Mouse (Mus musculus) stomach, embryonic 15.5 days (tissue): ENCODE data around the gene Thada. TPM values are rescaled to one million over a fixed set of nuclear protein-coding genes. Genes with fewer than 3 reads are reported as not detected.

Experiments used
- ATAC-seq: fragments of 200-750 bp; cut with Nextera tagmentation; 2 replicates; pipeline ENCODE4 v1.8.0; 2017; ENCODE audit warnings: low read depth, moderate number of reproducible peaks, moderate TSS enrichment; ENCODE audit not compliant: insufficient read depth, low FRiP score
- H3K27ac ChIP-seq: fragments of 300-500 bp; sonication (generic); 2 replicates; pipeline ENCODE4 v1.5.1; 2015; ENCODE audit warnings: mild to moderate bottlenecking, inconsistent platforms
- H3K27me3 ChIP-seq: fragments of 300-500 bp; sonication (generic); replicated peaks from 2 replicates; pipeline ENCODE4 v1.6.1; 2015; ENCODE audit warnings: inconsistent platforms
- H3K36me3 ChIP-seq: fragments of 300-500 bp; sonication (generic); 2 replicates; pipeline ENCODE4 v1.6.1; 2015; ENCODE audit warnings: inconsistent platforms
- H3K4me1 ChIP-seq: fragments of 300-500 bp; sonication (generic); 2 replicates; pipeline ENCODE4 v1.6.1; 2015; ENCODE audit warnings: inconsistent platforms
- H3K4me2 ChIP-seq: fragments of 300-500 bp; sonication (generic); 2 replicates; pipeline ENCODE4 v1.6.1; 2015; ENCODE audit warnings: mild to moderate bottlenecking, inconsistent platforms
- H3K4me3 ChIP-seq: fragments of 300-500 bp; sonication (generic); replicated peaks from 2 replicates; pipeline ENCODE4 v1.5.1; 2015; ENCODE audit warnings: inconsistent platforms
- H3K9ac ChIP-seq: fragments of 300-500 bp; sonication (generic); 2 replicates; pipeline ENCODE4 v1.6.1; 2015; ENCODE audit warnings: inconsistent platforms
- H3K9me3 ChIP-seq: fragments of 300-500 bp; sonication (generic); 2 replicates; pipeline ENCODE4 v1.6.1; 2016; ENCODE audit warnings: inconsistent platforms
- WGBS: fragments of 180-500 bp; shearing (Covaris S2); methylation state at CpG from one replicate; pipeline ENCODE4 v1.1.7; 2015; 5-methylcytosine and 5-hydroxymethylcytosine counted together
- polyA plus RNA-seq: library from polyadenylated mRNA; unstranded; fragments of >200 nt; fragmentation: Nextera tagmentation; extraction: Ambion mirVana; gene quantifications from 2 replicates; pipeline ENCODE4 v1.2.1, GENCODE M21; 2015

The Thada gene
- polyA plus RNA-seq, 1 experiment from 2014 or later = 7.8 TPM

- 86% methylated on average over 5 of the region's 5 CpGs for WGBS
Measured at GRCm38 (mm10) chr17:84332940-84333339, 133.1 kb downstream of the Thada start.

GRCm38 (mm10) chr17:84330986-84331385 is 135.0 kb downstream of the Thada start:
- ATAC-seq = no peak
- Histone ChIP-seq H3K36me3 (no peaks in the 10 kb centered on the region), H3K4me3 (no peak overlapping the region), H3K27ac (no peak overlapping the region), H3K9me3 (no peaks in the 10 kb centered on the region), H3K4me1 (no peaks in the 10 kb centered on the region), H3K9ac (no peak overlapping the region), H3K27me3 (no peaks in the 10 kb centered on the region), H3K4me2 (no peak overlapping the region)
- 72% methylated on average over 8 of the region's 8 CpGs for WGBS

More at GRCm38 (mm10) chr17:84332940-84333339, 133.1 kb downstream of the Thada start:
- Histone ChIP-seq H3K36me3 (no peaks in the 10 kb centered on the region), H3K27ac (no peak overlapping the region), H3K4me1 (no peaks in the 10 kb centered on the region), H3K4me3 (no peak overlapping the region), H3K27me3 (no peaks in the 10 kb centered on the region), H3K4me2 (no peak overlapping the region), H3K9me3 (no peaks in the 10 kb centered on the region), H3K9ac (no peak overlapping the region)
- ATAC-seq = no peak

GRCm38 (mm10) chr17:84330506-84330905 is 135.5 kb downstream of the Thada start:
- H3K27ac ChIP-seq = no peak overlapping the region
- no peaks in the 10 kb centered on the region for H3K27me3 ChIP-seq
- no peak overlapping the region for H3K9ac ChIP-seq
- no peaks in the 10 kb centered on the region for H3K9me3 ChIP-seq
- WGBS = 86% methylated on average over 6 of the region's 6 CpGs
- ATAC-seq = no peak
- no peak overlapping the region for H3K4me3 ChIP-seq
- H3K36me3 ChIP-seq = no peaks in the 10 kb centered on the region
- H3K4me2 ChIP-seq = no peak overlapping the region
- no peaks in the 10 kb centered on the region for H3K4me1 ChIP-seq

- WGBS = 78% methylated on average over 4 of the region's 4 CpGs
- Histone ChIP-seq H3K9ac (no peak overlapping the region), H3K27ac (no peak overlapping the region), H3K4me3 (no peak overlapping the region), H3K4me2 (no peak overlapping the region), H3K36me3 (no peaks in the 10 kb centered on the region), H3K4me1 (no peaks in the 10 kb centered on the region), H3K9me3 (no peaks in the 10 kb centered on the region), H3K27me3 (no peaks in the 10 kb centered on the region)
- no peak for ATAC-seq
Measured at GRCm38 (mm10) chr17:84329906-84330470, 136.0 kb downstream of the Thada start.

GRCm38 (mm10) chr17:84328526-84328925 is 137.5 kb downstream of the Thada start:
- Histone ChIP-seq H3K27me3 (no peaks in the 10 kb centered on the region), H3K4me2 (no peak overlapping the region), H3K9ac (no peak overlapping the region), H3K4me1 (no peaks in the 10 kb centered on the region), H3K36me3 (no peaks in the 10 kb centered on the region), H3K27ac (no peak overlapping the region), H3K9me3 (no peaks in the 10 kb centered on the region), H3K4me3 (no peak overlapping the region)
- WGBS = 49% methylated on average over 2 of the region's 2 CpGs
- ATAC-seq = no peak

- H3K27ac ChIP-seq = no peak overlapping the region
- no peak for ATAC-seq
- no peaks in the 10 kb centered on the region for H3K9me3 ChIP-seq
- no peaks in the 10 kb centered on the region for H3K36me3 ChIP-seq
- no peaks in the 10 kb centered on the region for H3K4me1 ChIP-seq
- WGBS = 86% methylated on average over 12 of the region's 12 CpGs
- H3K27me3 ChIP-seq = no peaks in the 10 kb centered on the region
- H3K4me3 ChIP-seq = no peak overlapping the region
- H3K4me2 ChIP-seq = no peak overlapping the region
- H3K9ac ChIP-seq = no peak overlapping the region
Measured at GRCm38 (mm10) chr17:84327051-84327925, 138.7 kb downstream of the Thada start.

- H3K9me3 ChIP-seq = no peaks in the 10 kb centered on the region
- 72% methylated on average over 4 of the region's 4 CpGs for WGBS
- H3K27me3 ChIP-seq = no peaks in the 10 kb centered on the region
- no peaks in the 10 kb centered on the region for H3K36me3 ChIP-seq
- H3K4me1 ChIP-seq = no peaks in the 10 kb centered on the region
- no peak overlapping the region for H3K27ac ChIP-seq
- H3K4me2 ChIP-seq = no peak overlapping the region
- H3K4me3 ChIP-seq = no peak overlapping the region
- H3K9ac ChIP-seq = no peak overlapping the region
- ATAC-seq = no peak
Measured at GRCm38 (mm10) chr17:84322176-84322575, 143.8 kb downstream of the Thada start.

- Histone ChIP-seq H3K27ac (no peak overlapping the region), H3K27me3 (no peaks in the 10 kb centered on the region), H3K4me3 (no peak overlapping the region), H3K4me1 (no peaks in the 10 kb centered on the region), H3K4me2 (no peak overlapping the region), H3K9ac (no peak overlapping the region), H3K36me3 (no peaks in the 10 kb centered on the region), H3K9me3 (no peaks in the 10 kb centered on the region)
- no peak for ATAC-seq
- 76% methylated on average over 5 of the region's 5 CpGs for WGBS
Measured at GRCm38 (mm10) chr17:84321351-84321750, 144.7 kb downstream of the Thada start.

GRCm38 (mm10) chr17:84320576-84320975 is 145.4 kb downstream of the Thada start:
- Histone ChIP-seq H3K4me1 (no peaks in the 10 kb centered on the region), H3K9ac (no peak overlapping the region), H3K27me3 (no peaks in the 10 kb centered on the region), H3K36me3 (no peaks in the 10 kb centered on the region), H3K27ac (no peak overlapping the region), H3K9me3 (no peaks in the 10 kb centered on the region), H3K4me3 (no peak overlapping the region), H3K4me2 (no peak overlapping the region)
- no peak for ATAC-seq
- 90% methylated on average over 1 of the region's 1 CpGs for WGBS

GRCm38 (mm10) chr17:84314341-84314740 is 151.7 kb downstream of the Thada start:
- Histone ChIP-seq H3K4me2 (no peak overlapping the region), H3K27me3 (no peaks in the 10 kb centered on the region), H3K9ac (no peak overlapping the region), H3K27ac (no peak overlapping the region), H3K4me1 (no peaks in the 10 kb centered on the region), H3K9me3 (no peaks in the 10 kb centered on the region), H3K4me3 (no peak overlapping the region), H3K36me3 (peaks cover 4% of the 10 kb centered on the region; the same call in 1 of the 2 replicates)
- no peak for ATAC-seq
- WGBS = 93% methylated on average over 7 of the region's 7 CpGs

- Histone ChIP-seq H3K4me2 (no peak overlapping the region), H3K4me1 (no peaks in the 10 kb centered on the region), H3K4me3 (no peak overlapping the region), H3K36me3 (peaks cover 6% of the 10 kb centered on the region; the same call in 1 of the 2 replicates), H3K9ac (no peak overlapping the region), H3K27ac (no peak overlapping the region), H3K27me3 (no peaks in the 10 kb centered on the region), H3K9me3 (no peaks in the 10 kb centered on the region)
- no peak for ATAC-seq
- WGBS = 70% methylated on average over 6 of the region's 6 CpGs
Measured at GRCm38 (mm10) chr17:84313494-84313893, 152.5 kb downstream of the Thada start.

GRCm38 (mm10) chr17:84306151-84306550 is 159.9 kb downstream of the Thada start:
- Histone ChIP-seq H3K9ac (no peak overlapping the region), H3K4me1 (peaks cover 3% of the 10 kb centered on the region; the same call in 1 of the 2 replicates), H3K27ac (no peak overlapping the region), H3K4me2 (no peak overlapping the region), H3K27me3 (no peaks in the 10 kb centered on the region), H3K4me3 (no peak overlapping the region), H3K36me3 (peaks cover 6% of the 10 kb centered on the region; the same call in 1 of the 2 replicates), H3K9me3 (no peaks in the 10 kb centered on the region)
- no peak for ATAC-seq
- 84% methylated on average over 1 of the region's 1 CpGs for WGBS
